Mouse (Mus musculus) C2C12 (cell line): ENCODE results near the gene Klhl2. TPM values are rescaled to one million over a fixed set of nuclear protein-coding genes. Genes with fewer than 3 reads are reported as not detected.

Experiments used
- H3K27me3 ChIP-seq: one replicate; pipeline ENCODE4 v1.6.1; 2011; ENCODE audit not compliant: control insufficient read depth, insufficient read depth, insufficient read length
- H3K36me3 ChIP-seq: one replicate; pipeline ENCODE4 v1.6.1; 2011; ENCODE audit not compliant: control insufficient read depth, insufficient read depth
- H3K4me3 ChIP-seq: one replicate; pipeline ENCODE4 v1.5.1; 2011; ENCODE audit warnings: mild to moderate bottlenecking, control low read depth; ENCODE audit not compliant: poor library complexity, insufficient read depth, severe bottlenecking
- H3K79me2 ChIP-seq: one replicate; pipeline ENCODE4 v1.6.1; 2011; ENCODE audit not compliant: control insufficient read depth, insufficient read depth
- H3K79me3 ChIP-seq: one replicate; pipeline ENCODE4 v1.6.1; 2011; ENCODE audit warnings: low read depth, control low read depth
- H3ac ChIP-seq: one replicate; pipeline ENCODE3; 2011; ENCODE audit warnings: low read depth; ENCODE audit not compliant: control insufficient read depth, insufficient read length
- CEBPB ChIP-seq: IDR thresholded peaks from one replicate; pipeline ENCODE4 v1.6.1; 2011; ENCODE audit warnings: low read depth, mild to moderate bottlenecking, control low read depth, moderate library complexity
- CTCF ChIP-seq: IDR thresholded peaks from one replicate; pipeline ENCODE4 v1.5.1; 2011; ENCODE audit not compliant: control insufficient read depth, insufficient read depth, insufficient read length
- FOSL1 ChIP-seq: IDR thresholded peaks from one replicate; pipeline ENCODE4 v1.8.0; 2011; ENCODE audit warnings: mild to moderate bottlenecking, low read length; ENCODE audit not compliant: poor library complexity, insufficient read depth, severe bottlenecking
- MAX ChIP-seq: IDR thresholded peaks from one replicate; pipeline ENCODE4 v1.6.1; 2011; ENCODE audit warnings: mild to moderate bottlenecking, control low read depth
- MYOD1 ChIP-seq: IDR thresholded peaks from one replicate; pipeline ENCODE4 v1.6.1; 2011; ENCODE audit warnings: low read depth; ENCODE audit not compliant: control insufficient read depth, insufficient read length
- MYOG ChIP-seq: IDR thresholded peaks from one replicate; pipeline ENCODE4 v1.6.1; 2011; ENCODE audit not compliant: control insufficient read depth, insufficient read length; ENCODE audit errors: extremely low read depth
- USF1 ChIP-seq: IDR thresholded peaks from one replicate; pipeline ENCODE4 v1.6.1; 2011; ENCODE audit warnings: low read depth, mild to moderate bottlenecking, control low read depth, moderate library complexity
- polyA plus RNA-seq: library from polyadenylated mRNA; unstranded; fragments of >200 nt; fragmentation: generic; extraction: Trizol; gene quantifications from one replicate; pipeline ENCODE4 v1.2.1, GENCODE M21; 2012; ENCODE audit warnings: missing spikeins

Klhl2 gene
- polyA plus RNA-seq, 1 experiment: 12.1 TPM

- H3K36me3 ChIP-seq: no peaks in the 10 kb centered on the region
- no peak overlapping the region for H3K4me3 ChIP-seq
- H3ac ChIP-seq: no peak overlapping the region
- H3K79me2 ChIP-seq: no peaks in the 10 kb centered on the region
- H3K79me3 ChIP-seq: no peaks in the 10 kb centered on the region
- TF ChIP-seq CEBPB (no peak), USF1 (no peak), MAX (no peak), FOSL1 (no peak), MYOD1 (no peak), CTCF (no peak)
- no peaks in the 10 kb centered on the region for H3K27me3 ChIP-seq
Observed at GRCm38 (mm10) chr8:64871469-64872165, 21.8 kb upstream of the Klhl2 start.

GRCm38 (mm10) chr8:64870218-64870617 lies 20.4 kb upstream of the Klhl2 start:
- Histone ChIP-seq H3K36me3 (no peaks in the 10 kb centered on the region), H3K27me3 (no peaks in the 10 kb centered on the region), H3K4me3 (no peak overlapping the region), H3K79me2 (no peaks in the 10 kb centered on the region), H3ac (no peak overlapping the region), H3K79me3 (no peaks in the 10 kb centered on the region)
- no peak for TF ChIP-seq FOSL1
- no peak for TF ChIP-seq MYOG

GRCm38 (mm10) chr8:64849091-64849896 lies 523 bp downstream of the Klhl2 start:
- Histone ChIP-seq H3K27me3 (no peaks in the 10 kb centered on the region), H3K79me2 (peaks cover 52% of the 10 kb centered on the region), H3K36me3 (no peaks in the 10 kb centered on the region), H3K4me3 (peak overlapping the region; percentile 63), H3K79me3 (peaks cover 25% of the 10 kb centered on the region), H3ac (peak overlapping the region; percentile 72)
- TF ChIP-seq FOSL1 (no peak), USF1 (no peak), CTCF (peak; percentile 13), MYOD1 (no peak), CEBPB (no peak), MYOG (no peak)

GRCm38 (mm10) chr8:64848245-64848785 lies 1.5 kb downstream of the Klhl2 start:
- Histone ChIP-seq H3K4me3 (peak overlapping the region; percentile 63), H3K36me3 (no peaks in the 10 kb centered on the region), H3K79me2 (peaks cover 62% of the 10 kb centered on the region), H3K27me3 (no peaks in the 10 kb centered on the region), H3ac (no peak overlapping the region), H3K79me3 (peaks cover 34% of the 10 kb centered on the region)
- no peak for TF ChIP-seq MAX
- no peak for TF ChIP-seq FOSL1
- no peak for TF ChIP-seq CEBPB
- no peak for TF ChIP-seq MYOD1
- TF ChIP-seq MYOG: no peak
- no peak for TF ChIP-seq USF1
- TF ChIP-seq CTCF: no peak

GRCm38 (mm10) chr8:64847650-64848049 lies 2.2 kb downstream of the Klhl2 start:
- H3K4me3 ChIP-seq: no peak overlapping the region

More at GRCm38 (mm10) chr8:64847650-64848049, 2.2 kb downstream of the Klhl2 start:
- Histone ChIP-seq H3K79me3 (peaks cover 37% of the 10 kb centered on the region), H3ac (no peak overlapping the region), H3K27me3 (no peaks in the 10 kb centered on the region), H3K36me3 (no peaks in the 10 kb centered on the region), H3K79me2 (peaks cover 69% of the 10 kb centered on the region)
- TF ChIP-seq MAX: no peak
- no peak for TF ChIP-seq USF1
- no peak for TF ChIP-seq CEBPB
- no peak for TF ChIP-seq MYOG
- no peak for TF ChIP-seq FOSL1
- no peak for TF ChIP-seq CTCF
- no peak for TF ChIP-seq MYOD1
